Mouse (Mus musculus) embryo, embryonic 10 days (tissue): Measurements from ENCODE around the gene Ruvbl1.
A peak's percentile ranks its signal among the peaks of the same experiment; 100 is the strongest.

Experiments
- DNase-seq: peaks from one replicate; pipeline ENCODE4 v3.0.0-alpha.2; 2015; ENCODE audit warnings: low spot score

The Ruvbl1 gene

DNA sequence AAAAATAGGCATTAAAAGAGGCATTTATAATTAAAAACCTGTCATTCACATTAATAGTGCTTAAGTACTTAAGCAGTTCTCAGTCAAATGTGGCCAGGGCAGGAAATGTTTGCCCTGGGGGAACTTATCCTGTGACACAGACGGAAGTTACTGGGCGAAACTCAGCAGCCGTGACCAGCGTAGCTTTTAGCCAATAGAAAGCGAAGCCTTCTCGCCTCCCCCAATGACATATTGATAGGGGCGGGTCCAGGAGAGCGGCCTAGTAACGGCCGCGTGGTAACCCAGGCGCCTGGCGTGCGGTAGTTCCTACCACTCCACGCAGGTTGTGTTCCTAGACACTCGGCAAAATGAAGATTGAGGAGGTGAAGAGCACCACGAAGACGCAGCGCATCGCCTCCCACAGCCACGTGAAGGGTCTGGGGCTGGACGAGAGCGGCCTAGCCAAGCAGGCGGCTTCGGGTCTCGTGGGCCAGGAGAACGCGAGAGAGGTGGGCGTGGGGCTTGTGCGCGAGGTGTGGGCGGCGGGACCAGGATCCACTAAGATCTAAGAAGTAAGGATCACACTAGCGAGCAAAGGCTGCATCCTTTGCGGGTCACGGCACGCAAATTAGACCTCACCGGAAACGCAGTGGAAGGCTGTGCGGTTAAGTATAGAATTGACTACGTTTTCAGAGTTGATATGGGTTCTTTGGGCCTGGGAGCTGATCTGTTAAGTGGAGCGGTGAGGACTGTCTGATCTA lies at the start of gene Ruvbl1:
TSS of gene Ruvbl1 (plus strand) at position 229 of the 740 bp plus-strand sequence.
- DNase-seq: peak; percentile 97

- peak; percentile 11 for DNase-seq
These were observed 49.0 kb upstream of the Ruvbl1 start for GRCm38 (mm10) chr6:88416130-88416758.

GRCm38 (mm10) chr6:88431202-88431601 lies 34.0 kb upstream of the Ruvbl1 start:
- DNase-seq: peak; percentile 79

GRCm38 (mm10) chr6:88435609-88436008 lies 29.6 kb upstream of the Ruvbl1 start:
- no peak for DNase-seq

DNA sequence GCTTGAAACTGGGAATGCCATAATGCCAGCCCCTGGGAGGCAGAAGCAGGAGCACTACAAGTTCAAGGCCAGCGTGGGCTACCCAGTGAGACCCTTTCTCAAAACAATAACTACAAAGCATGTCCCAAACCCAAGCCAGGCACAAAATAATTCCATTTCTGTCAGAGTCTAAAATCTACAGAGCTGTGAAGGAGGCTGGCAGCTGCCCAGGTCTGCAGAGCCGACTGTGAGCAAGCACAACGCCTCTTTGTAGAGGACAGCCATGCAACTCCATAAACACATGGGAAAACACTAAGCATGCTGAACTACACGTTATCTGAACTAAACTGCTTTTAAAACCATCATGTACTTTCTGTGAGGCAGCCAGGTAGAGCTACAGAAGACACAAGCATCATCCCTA lies 26.2 kb upstream of the Ruvbl1 start:
- DNase-seq: no peak

GRCm38 (mm10) chr6:88442551-88442950 lies 22.7 kb upstream of the Ruvbl1 start:
- DNase-seq: no peak

- no peak for DNase-seq
These were observed 21.8 kb upstream of the Ruvbl1 start for GRCm38 (mm10) chr6:88443446-88443845.

DNA sequence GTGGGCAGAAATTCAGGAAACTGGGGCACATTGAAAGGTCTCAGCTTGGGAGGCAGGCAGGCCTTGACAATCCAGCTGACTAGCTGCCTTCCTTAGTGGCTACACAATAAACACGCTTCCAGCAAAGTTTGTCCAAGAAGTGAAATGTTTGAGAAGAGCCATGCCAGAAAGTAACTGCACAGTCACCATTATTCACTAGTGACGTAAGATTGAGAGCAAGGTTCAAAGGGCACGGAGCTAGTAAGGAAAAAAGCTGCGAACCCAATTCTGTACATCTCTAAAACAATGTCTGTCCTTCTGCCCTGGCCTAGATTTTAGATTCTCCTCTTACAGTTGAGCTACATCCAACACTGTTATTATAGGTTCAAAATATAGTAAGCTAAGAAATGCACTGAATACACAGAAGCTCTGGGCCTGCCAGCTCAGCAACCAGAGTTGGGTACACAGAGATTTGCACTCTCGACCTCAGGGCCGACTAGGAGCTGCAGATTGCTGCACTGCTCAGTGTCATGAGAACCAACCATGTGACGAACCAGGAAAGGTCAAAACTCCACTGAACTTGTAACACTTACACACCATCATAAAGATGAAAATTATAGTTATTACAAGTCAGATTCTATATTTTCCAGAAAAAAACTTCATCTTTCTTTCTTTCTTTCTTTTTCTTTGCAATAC lies 21.0 kb upstream of the Ruvbl1 start:
- no peak for DNase-seq

- peak; percentile 26 for DNase-seq
These were observed 19.5 kb upstream of the Ruvbl1 start for GRCm38 (mm10) chr6:88445661-88446060.

GRCm38 (mm10) chr6:88446063-88447002 lies 18.9 kb upstream of the Ruvbl1 start, which contains the start of gene Eefsec:
TSS of gene Eefsec (minus strand) at chr6:88446539.
- peak; percentile 82 for DNase-seq

DNA sequence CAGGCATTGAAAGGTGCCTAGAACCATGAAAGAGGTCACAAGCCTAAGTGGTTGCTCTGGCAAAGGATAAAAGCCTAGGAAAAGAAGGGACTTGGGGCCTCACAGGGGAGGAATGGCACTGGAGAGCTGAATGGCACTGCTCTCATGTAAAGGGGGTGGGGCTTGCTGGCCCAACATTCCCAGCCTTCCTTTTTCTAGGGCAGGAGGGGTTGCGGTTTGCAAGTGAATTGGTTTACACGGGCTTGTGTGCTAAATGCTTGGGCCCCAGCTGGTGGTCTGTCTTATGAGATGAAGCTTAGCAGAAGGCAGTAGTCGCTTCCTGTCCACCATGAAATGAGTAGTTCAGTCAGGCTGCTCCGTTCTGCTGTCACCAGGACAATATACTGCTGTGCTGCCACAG lies 17.8 kb upstream of the Ruvbl1 start:
- DNase-seq: peak; percentile 9

GRCm38 (mm10) chr6:88454545-88454944 lies 10.7 kb upstream of the Ruvbl1 start:
- no peak for DNase-seq

GRCm38 (mm10) chr6:88469878-88470277 lies 4.7 kb downstream of the Ruvbl1 start:
- DNase-seq: no peak

DNA sequence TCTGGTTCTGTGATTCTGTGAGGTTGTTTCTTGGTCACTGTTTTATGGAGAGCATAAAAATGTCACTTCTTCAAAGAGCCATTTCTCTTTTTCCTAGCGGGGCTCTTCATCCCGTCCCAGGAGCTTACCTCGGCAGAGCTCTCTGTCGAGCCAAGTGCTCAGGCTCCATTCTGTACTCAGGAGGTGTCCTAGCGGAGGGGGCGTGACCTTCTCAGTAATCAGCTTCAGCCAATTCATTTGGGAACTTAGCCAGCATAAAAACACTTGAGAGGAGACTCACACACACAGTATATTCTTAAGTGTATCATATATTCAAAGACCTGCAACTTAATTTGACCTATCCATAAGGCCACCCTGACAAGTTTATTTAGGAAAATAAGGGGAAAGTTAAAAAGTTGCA lies 15.2 kb downstream of the Ruvbl1 start:
- DNase-seq: no peak

GRCm38 (mm10) chr6:88483111-88483510 lies 17.9 kb downstream of the Ruvbl1 start:
- DNase-seq: no peak

GRCm38 (mm10) chr6:88483913-88484312 lies 18.7 kb downstream of the Ruvbl1 start:
- no peak for DNase-seq

- DNase-seq: no peak
These were observed 20.2 kb downstream of the Ruvbl1 start for GRCm38 (mm10) chr6:88485378-88485777.

DNA sequence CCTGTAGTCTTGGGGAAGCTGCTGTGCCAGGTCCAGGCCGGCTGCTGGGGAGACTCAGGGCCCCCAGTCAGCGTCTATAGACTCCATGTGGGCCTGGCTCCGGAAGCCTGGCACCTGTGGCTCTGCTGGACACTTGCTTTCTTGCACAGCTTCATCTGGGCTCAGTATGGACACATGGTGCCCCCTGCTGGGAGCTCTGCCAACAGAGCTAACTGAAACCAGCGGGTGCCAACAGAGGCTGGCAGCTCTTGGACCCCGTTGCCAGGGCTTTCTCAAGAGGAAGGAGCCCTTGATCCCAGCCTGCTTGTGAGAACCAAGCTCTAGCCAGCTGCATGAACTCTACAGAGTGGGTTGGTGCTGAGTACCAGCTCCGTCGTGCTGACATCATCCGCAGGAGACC lies 21.7 kb downstream of the Ruvbl1 start:
- DNase-seq: no peak

DNA sequence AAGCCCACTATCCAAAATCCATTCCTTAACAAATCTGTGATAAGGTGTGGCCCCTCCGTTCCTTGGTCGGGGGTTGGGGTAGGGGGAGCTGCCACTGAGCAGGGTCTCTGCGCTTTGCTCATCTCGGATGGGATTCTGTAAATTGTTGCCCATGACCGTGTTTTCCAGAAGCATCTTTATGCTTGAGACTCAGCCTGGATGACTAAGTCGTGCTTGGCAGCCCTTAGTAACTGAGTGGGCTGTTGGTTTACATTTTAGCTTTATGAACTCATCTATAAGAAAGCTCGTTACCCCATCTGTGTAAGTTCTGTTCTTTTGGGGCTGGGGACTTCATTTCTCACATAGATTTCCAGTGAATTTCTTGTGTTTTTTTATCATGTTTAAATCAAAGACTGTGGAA lies 23.8 kb downstream of the Ruvbl1 start:
- no peak for DNase-seq

- DNase-seq: no peak
These were observed 24.6 kb downstream of the Ruvbl1 start for GRCm38 (mm10) chr6:88489834-88490233.

DNA sequence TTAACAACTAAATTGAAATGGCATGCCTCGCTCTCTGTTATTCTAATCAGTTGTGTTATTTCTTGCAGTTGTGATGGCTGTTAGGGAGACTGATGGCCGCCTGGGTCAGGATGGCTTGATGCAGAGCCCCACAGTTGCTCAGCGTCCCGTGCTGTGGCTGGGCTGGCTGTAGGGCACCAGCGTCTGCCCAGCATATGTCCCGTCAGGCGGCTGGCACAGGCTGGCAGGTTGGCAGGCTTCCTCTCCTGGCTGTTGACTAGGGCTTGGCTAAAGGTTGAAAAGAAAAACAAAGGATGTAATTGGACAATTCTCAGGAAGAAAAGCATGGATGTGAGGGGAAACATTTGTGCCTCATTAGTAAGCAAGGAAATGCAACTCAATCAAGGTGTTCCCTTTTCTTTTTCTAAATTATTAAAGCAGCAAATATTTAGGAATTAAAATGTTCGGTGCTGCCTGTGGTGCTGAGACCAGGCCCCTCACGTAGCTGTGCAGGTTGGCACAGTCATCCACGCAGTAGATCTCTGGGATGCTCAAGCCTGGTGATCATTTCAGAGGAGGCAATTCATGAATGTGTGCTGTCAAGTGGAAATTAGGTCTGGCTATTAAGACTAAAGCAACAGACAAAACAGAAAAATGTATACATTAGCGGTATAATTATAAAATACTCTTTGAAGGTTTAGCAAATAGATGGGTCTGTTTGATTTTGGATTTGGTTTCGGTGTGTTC lies 25.6 kb downstream of the Ruvbl1 start:
- DNase-seq: no peak
